Comparison of ENCODE assay signal across 15 mouse cellular contexts in the genomic region with DNA sequence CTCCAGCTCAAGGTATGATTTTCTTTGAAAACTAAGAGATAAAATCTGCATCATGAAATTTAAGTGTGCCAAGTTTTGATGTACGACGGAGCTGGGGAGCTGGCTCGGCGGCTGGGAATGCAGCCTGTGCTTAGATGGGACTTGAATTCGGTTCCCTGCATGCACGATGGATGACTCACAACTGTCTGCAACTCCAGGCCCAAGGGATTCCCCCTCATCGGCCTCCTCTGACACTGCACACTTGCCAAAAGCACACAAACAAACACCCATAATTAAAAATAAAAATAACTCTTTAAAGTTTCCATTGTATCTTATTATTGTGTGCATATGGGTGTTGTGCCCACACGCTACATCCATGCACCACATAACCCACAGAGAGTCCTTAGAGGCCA. TPM values are rescaled to one million over a fixed set of nuclear protein-coding genes. Genes with fewer than 3 reads are reported as not detected.
DNase-seq lines count a peak whose midpoint lies in the region; ATAC-seq and TF ChIP-seq lines count a peak whose summit lies in the region.
"Had no signal": no experiment of that assay in that cellular context is flagged by ENCODE, and none has a peak within 500 bp of the region (broad histone marks: within the 10 kb centered on the region; RNA-seq: fewer than 3 reads in every experiment).

No protein-coding gene starts in this region.

- peak overlapping the region; percentile 70 for H3K4me2 ChIP-seq in myocyte (ENCODE audit: low read depth)
- H3K4me2 ChIP-seq: forebrain, embryonic 13.5 days; hindbrain, embryonic 13.5 days; neural tube, embryonic 12.5 days had no signal

- H3K27me3 ChIP-seq in heart, adult 2 months (ENCODE audit: control insufficient read depth, insufficient read depth, low read length), result no peaks in the 10 kb centered on the region
- H3K27me3 ChIP-seq in myocyte (ENCODE audit: control insufficient read depth, insufficient read depth, insufficient read length), result no peaks in the 10 kb centered on the region
- H3K27me3 ChIP-seq: forebrain, embryonic 13.5 days; hindbrain, embryonic 13.5 days; neural tube, embryonic 12.5 days had no signal

- intact Hi-C loops in heart, adult 2 months (cut with DNase I), result no loop called here

- H3K4me3 ChIP-seq in heart, adult 2 months, result no peak overlapping the region
- H3K4me3 ChIP-seq in myocyte, result no peak overlapping the region
- H3K4me3 ChIP-seq: forebrain, embryonic 13.5 days; hindbrain, embryonic 13.5 days; layer of hippocampus, adult 2 months; neural tube, embryonic 12.5 days had no signal

- WGBS in heart, adult 2 months, result 19% methylated on average over 8 of the region's 8 CpGs

- no peaks in the 10 kb centered on the region; the same call in 1 of the 2 replicates for H3K36me3 ChIP-seq in heart, adult 2 months (ENCODE audit: control insufficient read depth, insufficient read depth, low read length)
- H3K36me3 ChIP-seq in myocyte (ENCODE audit: control insufficient read depth, insufficient read depth), result peaks cover 13% of the 10 kb centered on the region

- ATAC-seq in activated CD4-positive, CD25-positive, alpha-beta regulatory T cell, adult 4 months, result peak; percentile 29
- no peak for ATAC-seq in cerebellum, adult (ENCODE audit: insufficient number of reproducible peaks, low FRiP score, low TSS enrichment)
- ATAC-seq: forebrain, embryonic 13.5 days had no signal

- H3ac ChIP-seq in myocyte (ENCODE audit: control insufficient read depth, insufficient read length), result no peak overlapping the region

- DNase-seq in right cerebral cortex, adult 18-20 months, result peak; percentile 54
- DNase-seq in right cerebral cortex, postnatal 4 days, result no peak
- DNase-seq in heart, adult 2 months, result peak; percentile 49 to 65
- no peak for DNase-seq in spleen, adult 12 weeks (ENCODE audit: low spot score)
- no peak for DNase-seq in T-cell, adult 2 months (ENCODE audit: low spot score)
- DNase-seq: spleen, adult 18-20 months had no signal

- no peak for TF ChIP-seq POLR2A in heart, adult 2 months (IDR thresholded peaks at IDR 0.05; ENCODE audit: insufficient read depth, low read depth, low read length)
- TF ChIP-seq POLR2A in myocyte (IDR thresholded peaks at IDR 0.05; ENCODE audit: insufficient read length, low read depth), result no peak

- TF ChIP-seq CTCF in heart, adult 2 months (IDR thresholded peaks at IDR 0.05), result no peak

- H3K4me1 ChIP-seq in heart, adult 2 months (ENCODE audit: control insufficient read depth, insufficient read depth, low read length), result peaks cover 21% of the 10 kb centered on the region

- TF ChIP-seq EP300 in heart, adult 2 months (IDR thresholded peaks at IDR 0.05; ENCODE audit: insufficient read depth, low read depth, low read length), result 0 out of 2 replicates have a peak, but pooled peaks have one; percentile 26

- H3K27ac ChIP-seq in heart, adult 2 months, result peak overlapping the region; percentile 29; the same call in 1 of the 2 replicates
- H3K27ac ChIP-seq: forebrain, embryonic 13.5 days; layer of hippocampus, adult 2 months; neural tube, embryonic 12.5 days had no signal

- H3K9ac ChIP-seq in heart, adult 2 months (ENCODE audit: low read depth, low read length), result no peak overlapping the region
- H3K9ac ChIP-seq: forebrain, embryonic 13.5 days; hindbrain, embryonic 13.5 days; neural tube, embryonic 12.5 days had no signal

- peaks cover 7% of the 10 kb centered on the region for H3K79me2 ChIP-seq in heart, adult 2 months (replicated peaks; ENCODE audit: control insufficient read depth, insufficient read depth, low read length)
- peaks cover 67% of the 10 kb centered on the region for H3K79me2 ChIP-seq in myocyte (ENCODE audit: control insufficient read depth, insufficient read depth)

TF ChIP-seq in myocyte, 11 proteins besides CTCF, POLR2A, EP300 and RAD21:
- TF ChIP-seq MAX (IDR thresholded peaks at IDR 0.05; ENCODE audit: low read depth) (no peak), SRF (IDR thresholded peaks at IDR 0.05; ENCODE audit: control insufficient read depth, insufficient read length, low read depth) (no peak), POLR2AphosphoS2 (IDR thresholded peaks at IDR 0.05; ENCODE audit: insufficient read length, low read depth) (no peak), TCF12 (IDR thresholded peaks at IDR 0.05; ENCODE audit: insufficient read depth, poor library complexity, severe bottlenecking) (no peak), MYOG (IDR thresholded peaks at IDR 0.05; ENCODE audit: control insufficient read depth in 1 of 3, insufficient read depth in 1 of 3, insufficient read length in 2 of 3, low read depth in 2 of 3) (peak in 1 of 3 experiments; percentile 33), CEBPB (IDR thresholded peaks at IDR 0.05; ENCODE audit: insufficient read depth, poor library complexity, severe bottlenecking) (no peak), TCF3 (IDR thresholded peaks at IDR 0.05; ENCODE audit: insufficient read length, low read depth) (no peak), USF1 (IDR thresholded peaks at IDR 0.05; ENCODE audit: low read depth) (no peak), MYOD1 (IDR thresholded peaks at IDR 0.05; ENCODE audit: control insufficient read depth in 1 of 3, insufficient read length in 2 of 3, low read depth in 2 of 3) (peak in 1 of 3 experiments; percentile 40)

RNA-seq across cellular contexts. Expression of a gene that starts 25.0 kb away (rescaled TPM):
- 10 to 100 TPM; 15.4 to 21.1 TPM for polyA plus RNA-seq in activated CD4-positive, CD25-positive, alpha-beta regulatory T cell, adult 4 months (2017; shearing (Covaris generic))
- total RNA-seq in heart, adult 2 months (2021), result 10 to 100 TPM; 39.6 to 41.6 TPM
- 37.5 and 40.2 TPM in 2 replicates for polyA plus RNA-seq in heart, adult 2 months (2012; rRNA removed)
- 57.4 TPM for polyA plus RNA-seq in myocyte (2012; fragmentation: generic; extraction: Trizol)

RNA-seq across cellular contexts. Expression of a gene that starts 53.2 kb away (rescaled TPM):
- polyA plus RNA-seq in activated CD4-positive, CD25-positive, alpha-beta regulatory T cell, adult 4 months (2017; shearing (Covaris generic)), result not detected
- 10 to 100 TPM; 56.2 to 61.6 TPM for total RNA-seq in heart, adult 2 months (2021)
- polyA plus RNA-seq in heart, adult 2 months (2012; rRNA removed), result 8.7 and 22.9 TPM in 2 replicates
- polyA plus RNA-seq in myocyte (2012; fragmentation: generic; extraction: Trizol), result not detected
- total RNA-seq: layer of hippocampus, adult 2 months; liver, adult 2 months; megakaryocyte, adult 5-6 weeks had no signal
- polyA plus RNA-seq: forebrain, embryonic 13.5 days; hindbrain, embryonic 13.5 days; liver, adult 2 months; neural tube, embryonic 12.5 days had no signal

Comparison
In these comparisons a context has a peak if more than half of its experiments do, and no peak if none do; other contexts are left out.
1. DNase-seq: peak in right cerebral cortex, adult 18-20 months (single experiment) and heart, adult 2 months (2 of 2); none in right cerebral cortex, postnatal 4 days (single experiment), spleen, adult 12 weeks (single experiment) and T-cell, adult 2 months (single experiment).